Mouse (Mus musculus) testis, postnatal 10 days (tissue): ENCODE results near the gene Fmo4.
A peak's percentile ranks its signal among the peaks of the same experiment; 100 is the strongest.

ENCODE experiments used
- DNase-seq: peaks from one replicate; pipeline ENCODE4 v3.0.0; 2021; ENCODE audit warnings: low spot score

Fmo4 gene

DNA sequence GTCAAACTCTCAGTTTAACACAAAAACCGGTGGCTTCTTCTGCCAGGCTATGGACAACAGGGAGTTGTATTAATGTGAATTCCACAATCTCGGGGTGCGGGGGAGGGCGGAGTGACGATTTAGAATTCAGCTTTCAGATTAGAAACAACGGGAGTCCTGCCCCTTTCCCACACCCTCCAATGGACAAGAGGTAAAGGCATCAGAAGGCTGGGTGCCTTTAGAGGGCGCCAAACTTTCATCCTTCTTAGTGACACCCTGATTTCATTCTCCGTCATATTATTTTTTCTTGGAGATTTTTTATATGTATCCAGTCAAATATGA lies at the start of gene Fmo4:
TSS of gene Fmo4 (minus strand) at position 137 of the 321 bp plus-strand sequence.
- DNase-seq = peak; percentile 78

DNA sequence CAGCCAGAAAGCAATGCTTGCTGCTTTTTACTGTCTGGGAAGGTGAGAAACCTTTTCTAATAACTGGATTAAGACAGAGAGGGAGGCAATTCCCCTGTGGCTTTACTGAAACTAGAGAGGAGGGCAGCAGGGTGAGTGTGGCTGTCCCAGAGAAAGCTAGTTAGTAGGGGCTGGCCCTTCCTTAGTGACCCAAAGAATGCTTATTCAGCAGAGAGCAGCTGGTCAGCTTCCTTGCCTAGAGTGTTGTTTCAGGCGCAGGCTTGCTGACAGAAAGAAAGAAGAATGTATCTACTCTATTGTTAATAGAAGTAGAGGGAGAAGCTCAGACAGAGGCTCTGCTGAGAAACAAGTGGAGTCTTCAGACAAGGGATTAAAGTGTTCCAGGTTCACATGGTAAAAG lies 48.6 kb upstream of the Fmo4 start:
- no peak for DNase-seq

DNA sequence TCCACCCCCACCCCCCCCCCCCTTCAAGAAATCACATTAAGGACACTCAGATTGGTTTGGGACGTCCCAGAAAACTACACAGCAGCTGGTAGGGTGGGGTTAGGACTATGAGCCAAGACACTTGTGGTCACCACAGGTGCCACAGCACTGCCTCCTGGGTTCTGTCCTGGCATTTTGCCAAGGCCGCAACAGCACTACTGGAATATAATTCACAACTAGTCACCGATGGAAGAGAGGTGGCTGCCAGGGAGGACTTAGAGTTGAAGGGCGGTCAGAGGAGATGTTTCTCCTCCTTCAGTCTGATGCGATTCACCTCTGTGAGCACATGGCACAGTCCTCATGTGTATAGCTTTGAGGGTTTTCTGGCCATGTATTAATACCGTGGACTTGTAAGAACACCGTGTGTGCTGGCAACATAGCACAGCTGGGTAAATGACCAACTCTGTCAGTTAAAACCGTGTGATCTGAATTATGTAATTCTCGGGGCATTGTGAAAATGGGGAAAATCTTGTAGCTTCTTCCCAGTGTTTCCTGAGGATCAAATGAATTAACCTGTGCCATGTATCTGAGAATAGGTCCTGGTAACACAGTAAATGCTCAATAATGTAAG lies 46.3 kb upstream of the Fmo4 start:
- DNase-seq = peak; percentile 44

DNA sequence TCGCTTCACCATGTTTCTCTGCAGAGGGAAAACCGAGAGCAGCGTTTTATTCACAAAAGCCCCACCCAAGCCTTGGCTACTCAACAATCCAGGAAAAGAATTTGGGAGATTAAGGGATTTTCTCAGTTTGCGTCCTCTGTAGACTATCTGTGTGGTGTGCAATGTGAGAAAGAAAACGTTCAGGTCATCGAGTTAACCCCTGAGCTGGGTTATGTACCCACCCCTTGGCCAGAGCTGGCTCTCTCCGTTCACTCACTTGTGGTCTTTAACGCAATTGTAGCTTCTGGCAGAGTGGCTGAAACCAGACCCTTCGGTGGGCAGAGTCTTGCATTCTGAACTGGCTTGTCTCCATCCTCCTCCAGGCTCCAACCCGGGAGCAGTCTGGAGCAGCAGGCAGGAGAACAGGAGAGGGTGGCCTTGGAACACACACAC lies 45.8 kb upstream of the Fmo4 start:
- peak; percentile 47 for DNase-seq

DNA sequence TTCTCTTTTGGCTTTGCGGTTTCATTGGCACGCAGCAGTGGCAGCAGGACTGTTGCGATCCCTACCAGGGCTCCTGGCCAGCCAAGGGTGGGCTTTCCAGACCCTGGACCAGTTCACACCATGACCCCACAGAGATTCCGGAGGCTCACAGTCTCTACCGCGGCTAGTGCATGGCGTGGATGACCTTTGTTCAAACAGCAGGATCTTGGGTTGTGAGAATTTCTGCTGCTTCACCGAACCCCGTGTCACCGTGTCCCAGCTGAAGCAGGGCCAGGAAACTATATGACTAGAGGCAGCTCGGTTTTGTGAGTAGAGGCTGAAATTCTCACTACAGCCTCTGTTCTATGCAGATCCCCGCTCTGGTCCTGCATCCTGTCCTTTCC lies 45.0 kb upstream of the Fmo4 start:
- DNase-seq = peak; percentile 44

DNA sequence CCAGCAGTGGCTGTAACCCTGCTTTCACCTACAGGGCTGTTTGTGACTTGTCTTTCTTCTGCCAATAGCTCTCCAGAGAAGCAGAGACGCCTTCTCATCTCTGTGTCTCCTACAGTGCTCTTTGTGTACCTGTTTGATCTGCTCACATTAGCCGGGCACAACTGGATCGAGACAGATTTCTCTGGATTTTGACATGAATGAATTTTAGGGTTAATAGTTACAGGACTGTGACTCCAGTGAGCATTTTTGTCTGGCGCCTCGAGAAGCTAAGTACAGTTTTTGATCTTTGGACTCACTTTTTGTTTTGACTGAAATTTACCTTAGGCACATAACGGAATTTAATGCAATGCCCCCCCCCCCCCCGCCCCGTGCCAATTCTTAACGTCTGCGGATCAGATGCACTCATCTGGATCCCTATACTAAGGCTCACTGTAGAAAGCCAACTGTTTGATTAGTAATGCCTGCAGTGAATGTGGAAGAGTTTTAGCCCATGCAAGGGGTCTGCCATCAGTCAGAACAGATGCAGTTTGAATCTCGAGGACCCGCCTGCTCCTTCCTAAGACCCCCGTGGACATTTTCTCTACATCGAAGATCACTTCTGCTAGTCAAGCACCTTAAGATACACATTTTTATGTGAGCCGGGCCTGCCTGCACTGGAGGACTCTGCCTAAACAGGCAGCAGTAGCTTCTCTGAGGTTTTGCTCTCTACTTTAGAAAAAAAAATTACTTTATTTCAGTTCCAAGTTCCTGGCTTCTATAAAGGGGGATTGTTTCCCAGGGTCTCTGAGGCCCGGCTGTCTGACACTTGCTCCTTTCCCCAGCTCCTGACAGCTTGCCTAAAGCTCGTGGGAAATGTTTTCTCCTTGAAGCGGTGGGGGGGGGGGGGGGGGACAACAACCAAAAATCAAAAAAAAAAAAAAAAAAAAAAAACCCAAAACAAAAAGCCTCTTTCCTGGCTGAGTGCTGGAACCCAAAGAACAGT lies 44.3 kb upstream of the Fmo4 start:
- no peak for DNase-seq

DNA sequence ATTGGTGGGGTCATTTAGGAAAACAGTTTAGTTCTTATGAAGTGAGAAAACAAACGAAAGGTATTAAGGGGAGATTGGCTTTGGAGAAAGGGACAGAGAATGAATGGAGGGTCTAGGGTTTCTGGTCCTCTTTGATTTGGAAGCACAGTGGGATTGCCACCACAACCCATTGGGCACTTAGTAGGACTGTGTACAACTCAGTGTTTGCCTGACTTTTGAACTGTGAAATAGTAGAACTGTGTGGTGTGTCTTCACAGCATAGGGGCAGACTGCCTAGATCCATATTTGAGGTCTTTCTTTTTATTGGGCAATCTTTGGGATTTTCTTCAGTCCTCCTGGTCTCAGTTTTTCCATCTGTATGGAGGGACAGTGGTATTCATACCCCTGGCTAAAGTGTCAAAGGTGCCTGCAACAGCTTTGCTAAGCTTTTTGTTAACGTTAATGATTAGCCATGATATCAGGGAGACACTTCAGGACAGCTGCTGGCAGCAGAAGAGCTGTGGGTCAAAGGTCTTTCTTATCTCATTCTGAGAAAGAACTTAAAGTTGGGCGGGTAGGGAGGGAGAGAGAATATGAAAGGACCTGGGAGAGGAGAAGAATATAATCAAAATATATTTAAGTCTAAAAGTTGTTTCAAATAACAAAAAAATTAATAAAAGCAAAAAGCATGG lies 40.2 kb upstream of the Fmo4 start:
- no peak for DNase-seq

DNA sequence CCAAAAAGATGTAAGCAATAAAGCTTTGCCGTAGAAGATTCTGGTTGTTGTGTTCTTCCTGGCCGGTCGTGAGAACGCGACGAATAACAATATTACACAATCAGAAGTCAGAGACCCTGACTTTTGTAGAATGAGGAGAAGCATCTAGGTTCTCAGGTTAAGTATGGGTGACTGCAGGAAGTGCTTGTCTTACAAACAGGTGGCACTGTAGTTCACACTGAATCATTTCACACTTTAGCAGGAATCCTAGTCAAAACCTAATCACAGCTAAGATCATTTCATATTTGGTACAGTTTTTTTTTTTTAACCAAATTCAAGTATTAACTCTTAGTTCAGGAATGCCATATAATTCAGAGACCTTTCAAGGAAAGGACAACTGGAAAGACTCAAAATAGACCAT lies 33.8 kb upstream of the Fmo4 start:
- DNase-seq = no peak

DNA sequence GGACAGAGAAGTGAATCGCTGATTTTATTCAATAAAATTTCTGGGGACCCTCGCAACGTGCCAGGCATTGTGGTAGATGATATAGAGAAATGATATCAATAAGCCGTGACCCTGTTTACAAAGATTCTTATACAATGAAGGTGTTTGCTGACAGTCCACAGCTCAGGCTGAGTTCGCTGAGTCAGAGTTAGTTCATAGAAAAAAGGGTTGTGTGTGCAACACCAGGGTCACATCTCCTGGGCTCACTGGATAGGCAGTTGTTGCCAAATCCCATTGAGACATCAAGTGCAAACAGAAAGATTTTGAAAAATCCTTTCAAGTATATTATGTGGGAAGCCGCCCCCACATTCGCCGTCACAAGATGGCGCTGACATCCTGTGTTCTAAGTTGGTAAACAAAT lies 26.4 kb upstream of the Fmo4 start:
- no peak for DNase-seq

DNA sequence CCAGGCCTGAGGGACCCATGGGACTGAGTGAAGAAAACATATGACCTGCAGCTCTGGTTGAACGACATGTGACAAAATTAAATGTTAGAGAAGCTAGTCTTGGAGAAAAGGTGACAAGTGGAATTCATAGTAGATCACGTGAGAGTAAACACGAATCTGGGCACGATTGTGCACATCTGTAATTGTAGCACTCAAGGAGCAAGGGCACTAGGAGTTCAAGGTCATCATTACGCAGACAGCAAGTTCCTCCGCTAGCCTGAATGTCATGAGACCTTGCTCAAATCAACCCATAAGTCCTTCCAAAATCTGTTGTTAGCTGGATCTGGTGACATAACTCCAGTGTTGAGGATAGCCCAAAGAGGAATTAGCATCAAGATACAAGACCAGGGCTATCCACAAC lies 25.2 kb upstream of the Fmo4 start:
- DNase-seq = no peak

DNA sequence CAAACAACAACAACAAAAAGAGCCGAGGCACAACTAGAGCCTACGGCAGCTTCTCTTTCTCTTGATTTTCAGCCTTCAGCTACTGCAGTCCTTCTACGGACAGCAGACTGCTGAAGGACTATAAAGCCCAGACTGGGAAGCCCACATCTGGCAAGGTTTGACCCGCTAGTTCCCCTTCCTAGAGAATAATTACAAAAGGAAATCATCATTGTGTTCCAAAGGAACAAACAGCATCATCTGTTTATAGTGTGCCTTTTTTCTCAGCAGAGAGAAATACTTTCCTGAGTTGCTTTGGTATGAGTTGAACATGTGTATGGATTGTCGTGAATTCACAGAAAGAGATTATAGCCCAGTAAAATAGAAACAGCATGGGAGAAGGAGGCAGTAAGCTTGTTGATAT lies 20.6 kb upstream of the Fmo4 start:
- no peak for DNase-seq

DNA sequence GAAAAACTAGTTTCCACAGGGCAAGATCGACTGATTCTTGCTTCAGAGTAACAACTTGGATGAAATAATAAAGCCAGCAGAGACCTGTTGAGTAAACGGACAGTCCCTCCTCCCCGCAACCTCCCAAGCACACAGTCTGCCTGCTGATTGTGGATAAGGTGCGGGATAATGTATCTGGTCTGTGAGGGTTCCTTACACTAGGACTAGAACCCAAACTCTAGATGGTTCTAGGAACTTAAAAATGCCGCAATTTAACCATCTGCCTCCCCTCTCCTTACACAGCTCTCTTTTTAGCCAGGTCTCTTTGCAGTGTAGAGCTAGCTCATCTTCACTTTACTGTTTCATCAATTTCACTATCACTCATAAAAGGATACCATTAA lies 18.8 kb upstream of the Fmo4 start:
- no peak for DNase-seq

DNA sequence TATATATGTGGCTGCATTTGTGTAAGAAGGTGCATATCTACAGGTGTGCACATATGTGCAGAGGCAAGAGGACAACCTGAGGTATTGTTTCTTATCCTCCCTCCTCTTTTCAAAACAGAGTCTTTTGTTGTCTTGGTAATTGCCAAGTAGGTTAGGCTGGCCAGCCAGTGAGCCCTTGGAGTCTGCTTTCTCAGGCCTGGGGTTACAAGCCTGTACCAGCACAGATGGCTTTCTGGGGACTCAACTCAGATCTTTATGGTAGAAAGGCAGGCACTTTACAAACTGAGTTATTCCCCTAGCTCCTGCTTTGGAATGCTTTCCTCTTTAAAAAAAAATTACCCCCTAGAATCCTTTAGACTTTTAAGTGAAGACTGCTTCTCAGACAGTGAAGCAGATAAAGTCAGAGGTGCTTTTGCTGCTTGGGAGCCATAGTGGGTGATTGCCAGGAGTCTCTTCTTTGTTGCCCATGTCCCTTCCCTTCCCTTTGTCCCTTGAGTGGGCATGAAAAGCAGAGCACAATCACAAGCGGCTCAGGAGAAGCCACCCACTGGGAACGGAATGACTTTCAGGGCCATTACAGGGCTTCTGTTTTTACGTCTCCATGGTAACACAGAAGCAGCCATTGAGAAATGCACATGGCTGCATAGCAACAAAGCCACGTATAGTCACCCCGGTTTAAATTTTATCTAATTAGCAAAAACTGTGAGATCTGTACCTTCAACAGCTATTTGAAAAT lies 18.2 kb upstream of the Fmo4 start:
- no peak for DNase-seq

DNA sequence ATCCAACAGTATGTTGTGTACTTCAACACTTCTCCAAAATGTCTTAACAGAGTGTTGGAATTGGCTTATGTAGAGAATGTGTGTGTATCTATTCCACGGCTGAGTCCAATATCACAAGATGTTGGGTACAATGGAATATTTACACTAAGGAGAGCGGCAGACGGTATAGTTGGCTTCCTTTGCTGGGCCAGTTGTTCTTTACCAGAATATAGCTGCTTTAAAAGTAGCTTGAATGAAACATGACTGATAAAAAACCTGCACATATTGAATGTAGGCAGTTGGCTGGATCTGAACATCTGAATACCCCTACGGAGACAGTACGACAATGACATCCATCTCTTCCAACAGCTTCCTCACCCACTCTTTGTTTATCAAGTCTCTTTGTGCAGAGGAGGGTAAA lies 5.5 kb upstream of the Fmo4 start:
- no peak for DNase-seq

DNA sequence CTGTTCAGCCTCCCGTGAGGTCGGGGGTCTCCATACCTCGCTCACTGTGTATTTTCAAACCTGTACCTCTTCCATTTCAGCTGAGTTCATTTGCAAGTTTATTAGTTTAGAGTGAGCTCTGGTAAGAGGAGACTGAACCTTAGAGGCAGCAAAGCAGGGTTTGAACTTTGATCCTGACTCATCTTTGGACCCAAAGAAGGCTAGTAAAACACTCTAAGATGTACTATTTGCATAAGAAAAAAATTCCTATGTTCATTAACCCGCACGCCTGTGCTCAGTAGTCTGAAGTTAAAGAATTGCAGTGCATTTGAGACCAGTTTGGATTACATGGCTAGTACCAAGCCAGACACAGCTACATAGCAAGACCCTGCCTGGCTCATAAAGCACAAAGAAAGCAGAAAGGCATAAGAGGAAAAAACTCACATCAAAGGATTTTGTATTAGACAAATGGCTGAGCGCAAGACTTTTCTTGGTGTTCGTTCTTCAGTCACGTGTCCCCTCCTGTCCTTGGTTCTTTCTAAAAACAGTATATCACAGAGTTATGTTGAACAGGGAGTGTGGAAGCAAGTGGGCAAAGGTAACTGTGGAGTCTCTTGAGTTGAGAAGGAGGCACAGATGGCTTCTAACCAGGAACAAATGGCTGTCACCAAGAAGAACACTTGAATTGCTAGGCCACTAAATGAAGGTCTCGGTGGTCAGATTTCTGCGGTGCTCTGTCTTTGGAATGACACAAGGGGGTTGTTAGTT lies 1.8 kb upstream of the Fmo4 start:
- no peak for DNase-seq

DNA sequence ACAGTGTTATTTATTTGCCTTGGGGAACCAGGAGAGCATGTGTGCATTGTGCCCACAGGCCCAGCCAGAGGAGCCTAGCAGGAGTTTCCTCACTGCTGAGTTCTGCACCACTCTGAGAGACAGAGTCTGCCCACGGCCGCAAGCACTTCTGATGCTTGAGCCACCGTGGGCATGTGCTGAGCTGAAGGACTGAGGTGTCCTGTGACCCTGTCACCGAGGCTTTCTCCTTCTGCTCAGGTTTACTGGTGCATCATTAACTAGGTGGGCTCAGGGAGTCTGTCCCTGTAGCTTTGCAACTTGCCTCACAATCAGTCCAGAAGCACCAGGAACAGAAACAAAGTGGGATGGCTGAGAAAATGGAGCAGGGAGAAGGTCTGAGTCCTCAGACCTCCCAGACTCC lies 1.2 kb upstream of the Fmo4 start:
- DNase-seq = no peak

DNA sequence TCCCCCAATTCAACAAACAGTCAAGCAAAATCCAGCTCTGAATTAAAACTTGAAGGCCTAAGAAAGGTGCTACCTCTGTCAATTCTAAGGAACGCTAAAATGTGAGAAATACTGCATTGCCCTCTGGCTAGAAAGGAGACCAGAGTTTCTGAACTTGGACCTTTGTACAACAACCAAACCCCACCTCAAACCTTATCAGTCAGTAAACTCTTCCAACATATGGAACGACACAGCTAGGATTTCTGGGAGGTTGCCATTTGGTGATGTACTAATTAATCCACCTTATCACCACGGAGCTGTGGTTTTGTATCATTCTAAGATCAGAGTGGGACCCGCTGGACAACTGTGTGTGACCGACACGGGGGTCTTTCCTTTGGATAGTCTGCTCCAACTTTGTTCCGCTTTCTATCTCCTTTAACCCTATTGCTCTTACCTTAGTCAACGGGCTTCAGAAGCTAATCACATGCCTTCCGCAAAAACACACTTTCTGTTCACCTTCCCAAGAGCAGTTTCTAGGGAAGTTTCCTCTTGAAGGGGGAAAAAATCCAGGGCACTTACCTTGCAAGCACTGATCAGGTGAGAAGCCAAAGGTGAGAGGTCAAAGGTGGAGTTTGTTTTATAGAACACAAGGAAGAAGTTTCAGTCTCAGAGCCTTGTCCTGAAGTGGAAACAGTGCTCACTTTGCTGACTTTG lies 483 bp downstream of the Fmo4 start:
- no peak for DNase-seq

DNA sequence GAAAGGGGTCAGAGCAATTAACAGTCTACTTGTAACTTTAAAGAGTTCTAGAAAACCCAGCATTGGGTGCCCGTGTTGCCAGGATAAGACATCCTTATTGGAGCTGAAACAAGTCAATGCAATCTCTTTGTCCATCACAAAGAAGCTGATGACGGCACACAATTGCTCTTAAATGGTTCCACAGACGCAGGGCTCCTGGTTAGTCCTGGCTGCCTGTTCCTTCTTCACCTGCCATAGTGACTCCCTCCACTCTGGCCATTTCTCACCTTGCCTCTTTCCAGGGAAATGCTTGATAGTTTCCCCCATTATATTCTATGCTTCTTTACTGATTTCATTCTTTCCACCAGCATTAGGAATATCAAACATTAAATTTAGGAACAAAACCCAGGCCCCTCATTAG lies 5.2 kb downstream of the Fmo4 start:
- no peak for DNase-seq

DNA sequence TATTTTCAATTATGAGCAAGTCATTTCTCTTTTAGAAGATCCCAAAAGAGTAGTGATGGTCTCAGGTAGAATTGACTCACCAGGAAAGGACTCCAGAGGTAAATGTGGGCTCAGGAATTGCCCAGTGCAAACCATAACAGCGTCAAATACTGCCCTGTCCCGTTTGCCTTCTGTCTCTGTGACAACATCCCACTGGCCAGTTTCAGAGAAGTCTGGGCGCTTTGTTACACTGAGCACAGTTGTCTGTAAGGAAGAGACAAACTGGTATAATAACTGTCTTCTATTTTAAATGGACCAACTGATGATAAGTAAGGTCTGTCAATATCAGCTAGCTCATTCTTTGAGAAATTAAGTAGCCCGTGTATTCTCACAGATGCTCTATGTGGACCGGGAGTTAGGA lies 6.3 kb downstream of the Fmo4 start:
- no peak for DNase-seq

DNA sequence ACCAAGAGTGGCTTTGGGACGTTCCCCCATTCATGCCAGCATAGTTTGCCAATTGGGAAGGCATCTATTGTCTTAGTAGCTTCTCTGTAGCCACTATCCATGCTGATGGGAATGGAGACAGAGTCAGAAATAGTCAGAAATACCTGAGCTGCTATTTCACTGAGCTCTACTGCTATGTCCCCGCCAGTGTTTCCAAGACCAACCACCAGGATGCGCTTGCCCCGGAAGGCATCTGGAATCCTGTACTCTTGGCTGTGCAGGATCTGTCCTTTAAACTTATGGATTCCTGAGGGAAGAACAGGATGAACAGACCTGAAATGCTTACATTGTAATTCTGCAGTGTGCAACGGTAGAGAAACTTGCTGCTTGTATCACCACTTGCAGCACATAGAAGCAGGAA lies 8.8 kb downstream of the Fmo4 start:
- DNase-seq = peak; percentile 44

DNA sequence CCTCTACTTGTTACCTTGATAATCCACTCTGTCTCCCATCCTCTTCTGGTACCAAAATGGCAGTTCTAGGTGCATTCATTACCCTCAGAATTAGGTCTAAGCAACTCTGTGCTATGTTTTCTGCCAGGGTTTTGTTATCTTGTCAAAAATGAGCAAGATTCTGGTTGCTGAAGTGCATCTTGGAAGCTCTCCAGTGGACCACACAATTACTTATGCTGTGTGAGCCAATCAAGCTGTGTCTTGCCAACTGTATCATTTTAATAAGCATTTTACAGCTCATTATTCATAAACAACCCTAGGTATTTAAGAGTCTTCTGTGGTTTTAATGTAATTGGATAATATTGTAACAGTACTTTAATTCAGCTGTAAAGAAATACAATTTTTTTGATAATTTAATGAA lies 17.3 kb downstream of the Fmo4 start:
- DNase-seq = no peak
